Mouse (Mus musculus): ENCODE measurements around the gene Noc4l. TPM values are rescaled to one million over a fixed set of nuclear protein-coding genes. Genes with fewer than 3 reads are reported as not detected.
A peak's percentile ranks its signal among the peaks of the same experiment; 100 is the strongest.

Gene Noc4l
- 50.7 and 69.3 TPM in 2 replicates for total RNA-seq (2012; rRNA removed)
- 36.7 and 42.0 TPM in 2 replicates for total RNA-seq (2014; rRNA removed)
- polyA plus RNA-seq (2012; ENCODE audit: insufficient read length, low read depth) = 104 and 160 TPM in 2 replicates

- no peak within 1 kb of the TSS for H3K27ac ChIP-seq (ENCODE audit: insufficient read depth, low read depth)
- no peaks in the 10 kb centered on the region for H3K9me3 ChIP-seq (replicated peaks; ENCODE audit: low read length)
- in situ Hi-C loops (cut with MboI; ENCODE audit: low pct_ligation_motif_present, low pct_unique_long_range_greater_than_20kb, low sequenced_read_pairs) (no loop called here), dilution Hi-C loops (cut with MboI; ENCODE audit: extremely low pct_ligation_motif_present, extremely low pct_unique_long_range_greater_than_20kb, low sequenced_read_pairs) (no loop called here)
- peak within 1 kb of the TSS; percentile 92 to 98 (median 93) for H3K4me3 ChIP-seq (replicated peaks in 1 of 3; ENCODE audit: low read depth in 2 of 3, low read length in 2 of 3, poor library complexity in 1 of 3)
- no peaks in the 10 kb centered on the region for H3K27me3 ChIP-seq (replicated peaks)
- peak within 1 kb of the TSS; percentile 72 for H3K9ac ChIP-seq (ENCODE audit: insufficient read depth, low read depth)
- peaks cover 6 to 39% of the 10 kb centered on the region in 2 experiments; a peak in 2 of 4 replicates for H3K4me1 ChIP-seq (ENCODE audit: control insufficient read depth in 1 of 2, insufficient read depth in 2 of 2)
- peak; percentile 92 for DNase-seq (ENCODE audit: extremely low read depth)
- peaks cover 21% of the 10 kb centered on the region for H3K79me2 ChIP-seq (replicated peaks; ENCODE audit: control insufficient read depth, extremely low read depth, insufficient read depth, poor library complexity, severe bottlenecking)
- H3K4me2 ChIP-seq (ENCODE audit: insufficient read depth, low read depth, poor library complexity, severe bottlenecking) = peak within 1 kb of the TSS; percentile 80
- H3K36me3 ChIP-seq (replicated peaks in 1 of 2; ENCODE audit: control insufficient read depth in 1 of 2, insufficient read depth in 1 of 2, low read length in 1 of 2) = peaks cover 68 to 80% of the 10 kb centered on the region in 2 experiments
- TF ChIP-seq IRF4 (IDR thresholded peaks at IDR 0.05; ENCODE audit: low read depth, low read length) = peak; percentile 87
- TF ChIP-seq ZKSCAN1 (IDR thresholded peaks at IDR 0.05; ENCODE audit: borderline replicate concordance, low read depth, low read length) = no peak; the same call in 1 of the 2 replicates
- no peak for TF ChIP-seq ZC3H11A (IDR thresholded peaks at IDR 0.05; ENCODE audit: low read depth, low read length)
- peak; percentile 71 for TF ChIP-seq MAZ (IDR thresholded peaks at IDR 0.05; ENCODE audit: low read depth, low read length)
- TF ChIP-seq MXI1 (IDR thresholded peaks at IDR 0.05; ENCODE audit: low read depth, low read length) = peak; percentile 99
- TF ChIP-seq GABPA (IDR thresholded peaks at IDR 0.05; ENCODE audit: insufficient replicate concordance, low read depth, low read length) = peak; percentile 38; the same call in 1 of the 2 replicates
- peak; percentile 82; the same call in 1 of the 2 replicates for TF ChIP-seq MYC (IDR thresholded peaks at IDR 0.05; ENCODE audit: low read depth, low read length)
- no peak for TF ChIP-seq USF2 (conservative IDR thresholded peaks at IDR 0.05; ENCODE audit: low read depth, low read length)
- peak; percentile 98 for TF ChIP-seq SIN3A (IDR thresholded peaks at IDR 0.05; ENCODE audit: low read length)
- no peak for TF ChIP-seq EP300 (IDR thresholded peaks at IDR 0.05; ENCODE audit: low read length)
- TF ChIP-seq ZMIZ1 (IDR thresholded peaks at IDR 0.05; ENCODE audit: low read depth, low read length) = peak; percentile 76
- TF ChIP-seq MEF2A (IDR thresholded peaks at IDR 0.05; ENCODE audit: borderline replicate concordance, low read depth, low read length) = peak; percentile 74
- TF ChIP-seq HCFC1 (IDR thresholded peaks at IDR 0.05; ENCODE audit: low read depth, low read length) = peak; percentile 93
- TF ChIP-seq BHLHE40 (IDR thresholded peaks at IDR 0.05; ENCODE audit: low read depth, low read length) = peak; percentile 29; the same call in 1 of the 2 replicates
- TF ChIP-seq ELF1 (IDR thresholded peaks at IDR 0.05; ENCODE audit: low read depth, low read length) = peak; percentile 93
- TF ChIP-seq MAFK (IDR thresholded peaks at IDR 0.05; ENCODE audit: insufficient replicate concordance, low read length) = no peak
- no peak for TF ChIP-seq SMC3 (IDR thresholded peaks at IDR 0.05; ENCODE audit: low read depth, low read length)
- peak; percentile 93 for TF ChIP-seq POLR2A (IDR thresholded peaks at IDR 0.05; ENCODE audit: low read depth, low read length)
- TF ChIP-seq CHD2 (IDR thresholded peaks at IDR 0.05; ENCODE audit: low read length) = 0 out of 2 replicates have a peak, but pooled peaks have one; percentile 37
- TF ChIP-seq NELFE (IDR thresholded peaks at IDR 0.05; ENCODE audit: low read depth, low read length) = no peak; the same call in none of the 2 replicates
- TF ChIP-seq ZNF384 (IDR thresholded peaks at IDR 0.05; ENCODE audit: low read depth, low read length) = no peak
- TF ChIP-seq TBP (conservative IDR thresholded peaks at IDR 0.05; ENCODE audit: low read depth, low read length) = 0 out of 2 replicates have a peak, but pooled peaks have one; percentile 38
- no peak for TF ChIP-seq E2F4 (IDR thresholded peaks at IDR 0.05; ENCODE audit: insufficient replicate concordance, low read depth, low read length)
- peak; percentile 80; the same call in 1 of the 2 replicates for TF ChIP-seq KAT2A (IDR thresholded peaks at IDR 0.05; ENCODE audit: insufficient replicate concordance, low read length)
- TF ChIP-seq JUN (IDR thresholded peaks at IDR 0.05; ENCODE audit: insufficient read depth, low read depth, low read length) = no peak
- TF ChIP-seq USF1 (IDR thresholded peaks at IDR 0.05; ENCODE audit: low read depth, low read length) = no peak
- TF ChIP-seq NRF1 (IDR thresholded peaks at IDR 0.05; ENCODE audit: low read depth, low read length) = peak; percentile 57
- TF ChIP-seq RAD21 (IDR thresholded peaks at IDR 0.05; ENCODE audit: low read depth, low read length) = no peak; the same call in 1 of the 2 replicates
- TF ChIP-seq JUND (conservative IDR thresholded peaks at IDR 0.05; ENCODE audit: low read depth, low read length) = no peak
- TF ChIP-seq UBTF (IDR thresholded peaks at IDR 0.05; ENCODE audit: low read depth, low read length) = no peak
- no peak for TF ChIP-seq CTCF (conservative IDR thresholded peaks at IDR 0.05 in 1 of 2, IDR thresholded peaks at IDR 0.05 in 1 of 2; ENCODE audit: low read depth in 2 of 2, low read length in 2 of 2)
- peak; percentile 85 for TF ChIP-seq POLR2AphosphoS2 (IDR thresholded peaks at IDR 0.05; ENCODE audit: low read depth, low read length)
- peak; percentile 86 for TF ChIP-seq TCF12 (IDR thresholded peaks at IDR 0.05; ENCODE audit: low read depth, low read length)
- peak; percentile 85 for TF ChIP-seq MAX (IDR thresholded peaks at IDR 0.05; ENCODE audit: low read length)
- TF ChIP-seq RCOR1 (conservative IDR thresholded peaks at IDR 0.05; ENCODE audit: low read depth, low read length) = 0 out of 2 replicates have a peak, but pooled peaks have one; percentile 36
- no peak for TF ChIP-seq CHD1 (IDR thresholded peaks at IDR 0.05; ENCODE audit: low read depth, low read length)
- 0 out of 2 replicates have a peak, but pooled peaks have one; percentile 10 for TF ChIP-seq ETS1 (conservative IDR thresholded peaks at IDR 0.05; ENCODE audit: low read depth, low read length)
Observed at GRCm38 (mm10) chr5:110652719-110653648, at the start of gene Noc4l, which contains the start of gene Ddx51. TSS of gene Noc4l (minus strand) at chr5:110653417. TSS of gene Ddx51 (plus strand) at chr5:110653451.

Data from CH12.LX (cell line).